Mouse (Mus musculus) forelimb bud, embryonic 11.5 days (tissue): ENCODE measurements around the gene Noct.

Experiments used
- DNase-seq: peaks from one replicate; pipeline ENCODE4 v3.0.0-alpha.2; 2012; ENCODE audit warnings: low read depth, low spot score

The Noct gene

DNA sequence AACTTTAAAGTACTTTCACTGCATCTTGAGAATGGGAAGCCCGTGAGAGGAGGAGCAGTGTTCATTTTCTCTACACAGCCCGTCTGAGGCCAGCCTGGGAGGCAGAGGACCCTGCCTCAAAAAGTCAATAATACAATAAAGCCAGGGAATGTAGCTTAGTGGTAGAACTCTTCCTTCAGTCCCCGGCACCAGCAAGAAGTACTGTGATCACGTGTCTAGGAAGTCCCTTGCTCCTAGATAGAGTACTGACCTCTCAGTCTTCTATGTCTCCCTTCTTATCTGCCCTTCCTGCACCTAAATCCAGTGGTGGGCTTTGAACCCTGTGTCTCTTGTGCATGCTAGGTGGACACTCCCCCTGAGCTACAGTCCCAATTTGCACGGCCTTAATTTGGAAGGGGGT, 6.6 kb downstream of the Noct start:
- DNase-seq: no peak

DNA sequence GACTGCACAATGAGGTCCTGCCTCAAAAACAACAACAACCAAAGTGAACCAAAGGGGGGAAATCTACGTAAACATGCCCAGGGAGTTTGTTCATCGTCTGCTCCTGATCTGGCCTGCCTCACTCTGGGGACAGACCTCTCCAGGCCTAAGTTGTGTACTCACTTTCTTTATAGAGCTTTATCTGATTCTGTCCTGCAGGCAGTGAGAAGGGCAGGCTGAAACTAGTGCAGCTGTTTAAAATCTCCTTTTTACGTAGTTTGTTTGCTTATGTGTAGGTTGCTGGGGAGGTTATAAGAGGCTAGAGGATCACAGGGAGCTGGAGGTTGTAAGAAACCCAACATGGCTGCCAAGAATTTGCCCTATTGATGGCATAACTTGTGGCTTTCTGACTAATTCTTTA, 7.3 kb downstream of the Noct start:
- DNase-seq: no peak

DNA sequence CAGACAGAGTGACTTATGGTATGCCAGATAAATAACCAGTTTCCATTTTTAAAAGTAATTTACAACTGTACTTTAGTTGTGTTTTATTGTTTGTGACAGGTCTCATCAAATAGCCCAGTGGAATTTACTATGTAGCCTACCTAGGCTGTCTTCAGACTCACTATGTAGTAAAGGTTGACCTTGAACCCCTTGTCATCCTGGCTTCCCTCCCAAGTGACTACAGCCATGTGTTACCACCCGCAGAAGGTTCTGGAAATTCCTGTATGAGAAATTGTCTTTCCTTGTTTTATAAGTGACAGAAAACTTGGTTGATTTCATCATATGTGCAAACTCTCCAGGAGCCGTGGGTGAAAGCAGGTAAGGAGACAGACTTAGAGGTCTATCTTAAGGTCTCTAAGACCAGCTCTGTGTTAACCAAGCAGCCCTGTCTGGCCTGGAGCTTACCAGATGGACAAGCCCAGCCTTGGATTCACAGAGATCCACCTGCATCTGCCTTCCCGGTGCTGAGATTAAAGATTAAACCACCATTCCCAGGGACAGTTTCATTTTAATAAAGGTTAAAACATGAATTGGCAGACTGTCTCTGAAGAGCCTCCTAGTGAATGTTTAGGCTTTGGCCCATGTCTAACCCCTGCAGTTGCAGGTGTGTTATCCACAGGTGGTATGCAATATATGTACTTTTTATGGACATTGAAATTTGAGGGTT, 8.1 kb downstream of the Noct start:
- DNase-seq: no peak

DNA sequence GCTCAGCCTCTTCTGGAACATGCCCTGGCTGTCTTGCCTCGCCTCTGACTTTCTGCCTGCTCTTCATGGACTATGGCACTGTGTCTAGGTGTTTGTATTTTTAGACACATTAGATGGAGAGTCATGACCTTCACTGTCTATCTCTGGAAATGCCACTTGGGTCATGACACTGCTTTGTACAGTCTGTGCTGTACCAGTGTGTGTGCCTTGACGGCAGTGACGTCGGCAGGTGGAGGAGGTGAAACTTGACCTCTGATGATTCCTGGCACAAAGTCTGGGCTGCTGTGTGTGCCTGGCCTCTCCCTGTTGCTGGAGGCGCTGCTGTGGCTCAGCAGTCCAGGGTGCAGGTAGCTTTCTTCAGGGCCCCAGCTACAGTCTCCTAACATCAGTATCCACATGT, 9.2 kb downstream of the Noct start:
- no peak for DNase-seq

DNA sequence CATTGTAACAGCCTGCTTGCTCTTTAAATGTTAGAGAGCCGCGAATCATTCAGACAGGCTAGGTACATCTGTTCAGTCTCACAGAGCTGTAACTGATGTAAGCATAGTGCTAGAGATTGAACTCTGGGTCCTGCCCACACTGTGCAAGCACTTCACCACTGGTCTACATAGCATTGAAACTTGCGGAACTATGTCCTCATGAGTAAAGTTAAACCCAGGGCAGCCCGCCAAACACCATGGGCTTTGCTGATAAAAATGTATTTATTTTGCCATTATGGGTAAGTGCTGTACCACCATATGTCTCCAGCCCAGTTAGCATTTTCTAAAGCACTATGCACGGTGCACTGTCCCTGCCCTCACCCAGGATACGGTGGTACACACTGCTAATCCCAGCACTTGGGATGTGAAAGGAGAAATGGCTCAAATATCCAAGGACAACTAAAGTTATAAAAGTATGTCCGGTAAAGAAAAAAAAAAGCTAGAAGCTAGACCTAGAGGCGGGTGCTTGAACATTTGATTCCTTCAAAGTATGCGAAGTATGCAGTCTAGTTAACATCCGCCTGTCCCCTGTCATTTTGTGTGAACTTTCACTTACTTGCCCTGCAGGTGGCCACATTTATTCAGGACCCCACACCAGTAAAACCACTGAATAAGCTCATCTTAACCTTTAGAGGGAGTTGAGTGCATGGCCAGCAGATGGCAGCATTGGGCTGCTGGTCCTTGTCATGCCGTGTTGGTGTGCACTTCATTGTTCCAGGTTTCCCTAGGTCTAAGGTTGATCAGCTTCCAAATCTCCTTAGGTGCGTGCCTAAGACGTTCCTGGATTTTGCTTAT, 9.9 kb downstream of the Noct start:
- peak; percentile 93 for DNase-seq

DNA sequence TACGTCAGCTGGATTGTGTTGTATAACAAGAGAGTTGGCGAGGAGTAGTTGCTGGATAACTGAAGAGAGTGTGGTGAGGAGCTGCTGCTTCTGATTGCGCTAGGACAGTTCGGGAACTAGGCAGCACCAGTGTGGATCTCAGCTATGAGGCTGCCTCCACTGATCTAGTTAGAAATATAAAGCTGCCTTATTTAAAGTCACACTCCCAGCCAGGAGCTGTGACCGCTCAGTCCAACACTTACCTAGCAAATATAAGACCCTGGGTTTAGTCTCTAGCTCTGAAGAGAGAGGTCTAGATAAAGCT, 10.5 kb downstream of the Noct start:
- no peak for DNase-seq

DNA sequence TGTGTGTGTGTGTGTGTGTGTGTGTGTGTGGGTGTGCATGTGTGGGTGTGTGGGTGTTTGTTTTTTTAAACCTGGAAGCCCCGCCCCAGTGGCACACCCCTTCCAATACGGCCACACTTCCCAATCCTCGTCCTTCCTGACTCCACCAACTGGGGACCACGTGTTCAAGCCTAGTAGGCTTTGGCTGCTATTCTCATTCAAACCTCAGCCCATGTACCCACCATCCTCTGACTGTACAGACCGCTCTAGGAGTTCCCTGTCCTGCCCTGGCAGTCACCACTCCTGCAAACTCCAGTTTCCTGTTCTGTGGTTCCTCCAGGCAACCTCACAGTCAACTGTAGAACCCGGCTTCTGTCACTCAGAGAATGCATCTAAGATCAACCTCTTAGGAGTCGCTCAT, 14.3 kb downstream of the Noct start:
- no peak for DNase-seq

DNA sequence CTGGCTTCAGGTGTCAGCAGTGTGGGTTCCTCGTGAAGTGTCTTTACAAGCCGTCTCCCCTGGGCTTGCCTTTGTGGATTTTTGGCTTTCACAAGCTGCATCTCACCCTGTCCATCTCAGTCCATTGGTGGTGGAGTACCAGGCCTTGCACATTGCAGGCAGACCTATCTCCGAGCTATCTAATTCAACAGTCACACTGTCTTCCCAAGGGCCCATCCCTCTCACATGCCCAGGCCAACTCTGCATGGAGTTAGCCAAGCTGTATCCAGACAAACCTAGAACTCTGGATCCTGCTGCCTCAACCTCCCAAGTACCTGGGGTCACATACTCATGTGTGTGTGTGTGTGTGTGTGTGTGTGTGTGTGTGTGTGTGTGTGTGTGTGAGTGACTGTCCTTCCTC, 15.3 kb downstream of the Noct start:
- no peak for DNase-seq

DNA sequence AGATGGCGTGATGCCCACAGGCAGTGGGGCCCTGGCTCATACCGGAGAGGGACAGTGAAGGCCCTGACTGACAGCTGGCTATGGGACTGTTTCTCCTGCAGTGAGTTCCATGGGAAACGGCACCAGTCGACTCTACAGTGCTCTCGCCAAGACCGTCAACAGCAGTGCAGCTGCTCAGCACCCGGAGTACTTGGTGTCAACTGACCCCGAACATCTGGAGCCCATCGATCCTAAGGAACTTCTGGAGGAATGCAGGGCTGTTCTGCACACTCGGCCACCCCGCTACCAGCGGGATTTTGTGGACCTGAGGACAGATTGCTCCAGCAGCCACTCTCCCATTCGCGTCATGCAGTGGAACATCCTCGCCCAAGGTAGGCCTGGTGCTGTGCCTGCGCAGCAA, 23.5 kb downstream of the Noct start:
- DNase-seq: peak; percentile 62

DNA sequence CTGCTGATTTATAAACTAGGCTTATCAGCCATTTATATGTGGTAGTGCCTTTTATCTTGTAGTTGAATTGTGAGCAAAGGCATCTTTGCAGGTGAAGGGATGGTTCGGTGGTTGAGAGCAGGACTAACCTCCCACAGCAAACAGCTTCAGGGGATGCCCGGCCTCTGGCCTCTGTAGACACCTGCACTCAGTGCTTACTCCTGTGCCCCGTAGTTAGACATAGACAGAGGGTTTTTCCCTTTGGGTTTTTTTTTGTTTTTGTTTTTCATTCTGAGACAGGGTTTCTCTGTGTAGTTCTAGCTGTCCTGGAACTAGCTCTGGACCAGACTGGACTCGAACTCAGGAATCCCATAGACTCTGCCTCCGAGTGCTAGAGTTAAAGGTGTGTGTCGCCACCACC, 24.4 kb downstream of the Noct start:
- no peak for DNase-seq

DNA sequence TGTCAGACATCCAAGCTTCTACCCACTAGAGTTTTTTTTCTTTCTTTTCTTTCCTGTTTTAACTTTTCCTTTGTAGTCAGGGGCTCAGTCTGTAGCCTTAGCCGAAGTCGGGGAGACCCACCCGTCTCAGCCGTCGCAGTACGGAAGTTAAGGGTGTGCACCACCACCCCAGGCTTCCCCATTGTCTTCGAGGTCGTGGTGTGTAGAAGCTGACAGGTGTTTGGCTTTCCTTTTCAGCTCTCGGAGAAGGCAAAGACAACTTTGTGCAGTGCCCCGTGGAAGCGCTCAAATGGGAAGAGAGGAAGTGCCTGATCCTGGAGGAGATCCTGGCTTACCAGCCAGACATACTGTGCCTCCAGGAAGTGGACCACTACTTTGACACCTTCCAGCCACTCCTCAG, 25.2 kb downstream of the Noct start:
- no peak for DNase-seq

DNA sequence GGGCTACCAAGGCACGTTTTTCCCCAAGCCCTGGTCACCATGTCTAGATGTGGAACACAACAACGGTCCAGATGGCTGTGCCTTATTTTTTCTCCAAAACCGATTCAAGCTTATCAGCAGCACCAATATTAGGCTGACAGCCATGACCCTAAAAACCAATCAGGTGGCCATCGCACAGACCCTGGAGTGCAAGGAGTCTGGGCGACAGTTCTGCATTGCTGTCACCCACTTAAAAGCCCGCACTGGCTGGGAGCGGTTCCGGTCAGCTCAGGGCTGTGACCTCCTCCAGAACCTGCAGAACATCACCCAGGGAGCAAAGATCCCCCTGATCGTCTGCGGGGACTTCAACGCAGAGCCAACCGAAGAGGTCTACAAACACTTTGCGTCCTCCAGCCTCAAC, 25.6 kb downstream of the Noct start:
- no peak for DNase-seq

DNA sequence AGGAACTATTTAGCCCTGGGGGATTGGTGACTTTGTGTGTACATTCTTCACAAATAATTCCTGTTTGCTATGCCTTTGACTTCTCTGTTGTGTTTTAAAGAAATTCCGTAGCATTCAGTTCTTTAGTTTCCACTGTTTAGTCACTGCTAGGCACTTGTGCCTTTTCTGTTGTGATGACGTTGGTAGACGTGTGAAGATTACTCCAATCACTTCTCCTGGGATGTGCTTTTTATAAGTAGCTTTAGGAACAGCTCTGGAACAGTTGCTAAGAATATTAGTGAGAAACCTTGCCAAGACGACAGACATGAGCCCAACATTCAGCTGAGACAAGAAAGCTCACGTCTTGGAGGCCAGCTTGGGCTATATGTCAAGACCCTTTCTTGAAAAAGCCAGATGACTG, 26.8 kb downstream of the Noct start:
- DNase-seq: no peak

DNA sequence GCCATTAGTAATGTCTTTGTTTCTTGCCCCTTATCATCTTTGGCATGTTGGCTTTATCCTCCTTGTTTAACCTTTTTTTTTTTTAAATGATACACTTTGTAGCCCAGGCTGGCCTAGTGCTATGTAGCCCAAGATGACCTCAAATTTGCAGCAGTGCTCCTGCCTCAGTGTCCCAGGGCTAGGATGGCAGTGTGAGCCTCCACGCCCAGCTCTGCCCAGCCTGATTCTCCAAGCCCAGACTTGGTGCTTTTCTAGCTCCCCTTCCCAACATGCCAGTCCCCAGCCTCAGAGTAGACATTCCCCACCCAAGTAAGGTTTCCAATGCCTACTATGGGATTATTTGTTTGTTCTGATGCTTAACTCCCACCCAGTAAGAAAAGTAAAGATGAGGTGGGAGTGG, 28.0 kb downstream of the Noct start:
- no peak for DNase-seq

DNA sequence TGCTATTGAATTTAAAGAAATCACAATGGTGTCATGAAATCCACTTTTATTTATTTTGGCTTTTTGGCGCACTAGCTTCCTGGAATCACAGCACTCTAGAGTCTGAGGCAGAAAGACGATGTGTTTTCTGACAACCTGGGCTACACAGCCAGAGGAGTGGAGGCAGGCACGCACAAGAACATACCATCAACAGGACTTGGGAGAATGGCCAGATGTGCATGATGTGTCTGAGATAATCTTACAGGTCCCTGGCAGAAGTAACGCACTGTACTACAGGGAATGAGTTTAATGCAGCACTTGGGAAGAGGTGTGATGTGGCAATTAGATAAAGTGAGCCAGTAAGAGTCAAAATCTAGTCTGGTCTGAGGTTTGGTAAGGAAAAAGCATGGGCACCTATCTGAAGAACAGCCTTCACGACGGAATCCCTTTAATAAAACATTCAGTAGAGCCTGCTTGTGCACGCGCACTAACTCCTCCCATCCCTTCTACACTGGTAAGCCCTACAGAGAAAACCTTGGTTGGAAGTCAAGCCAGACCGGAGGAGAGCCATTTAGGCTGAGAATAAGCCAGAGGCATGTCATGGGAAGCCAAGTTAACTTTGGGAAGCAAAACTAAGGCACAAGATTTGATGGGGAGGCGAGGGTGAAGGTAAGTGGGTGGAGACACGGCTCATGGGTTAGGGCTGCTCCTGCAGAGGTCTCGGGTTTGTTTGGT, 28.6 kb downstream of the Noct start:
- DNase-seq: no peak

DNA sequence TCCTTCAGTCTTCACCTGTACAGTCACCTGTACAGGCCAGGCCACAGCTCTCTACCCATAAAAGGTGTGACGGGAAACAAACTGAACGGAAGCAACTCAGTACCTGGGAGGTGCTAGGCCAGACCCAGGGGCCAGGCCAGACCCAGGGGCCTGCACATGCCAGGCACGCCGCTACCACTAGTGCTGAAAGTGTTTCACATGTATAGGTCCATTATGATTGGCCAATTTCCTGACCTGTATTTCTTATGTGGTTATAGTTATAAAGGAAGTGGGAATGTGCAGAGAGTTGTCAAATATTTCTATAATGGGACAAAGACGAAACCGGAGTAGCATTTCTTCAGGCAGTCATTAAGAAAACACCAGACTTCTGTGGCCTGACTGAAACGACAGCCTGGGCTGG, 30.5 kb downstream of the Noct start:
- no peak for DNase-seq

DNA sequence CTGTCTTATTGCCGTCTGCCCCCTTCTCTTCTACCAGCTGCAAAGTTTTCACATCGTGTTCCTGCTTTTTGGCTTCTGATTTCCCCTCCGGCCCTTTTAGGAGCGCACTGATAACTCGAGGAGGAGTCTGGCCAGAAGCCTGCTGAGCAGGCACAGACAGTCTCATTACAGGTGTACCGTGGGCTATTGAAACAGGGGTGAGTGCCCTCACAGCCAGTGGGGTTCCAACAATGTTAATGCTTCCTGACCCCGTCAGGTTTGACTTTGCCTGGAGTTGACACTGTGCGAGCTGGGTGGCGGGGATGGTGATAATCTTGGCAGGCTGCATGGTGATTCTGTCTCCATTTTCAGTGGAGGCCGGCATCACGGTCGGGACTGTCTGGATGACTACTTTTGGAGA, 32.2 kb downstream of the Noct start:
- no peak for DNase-seq

DNA sequence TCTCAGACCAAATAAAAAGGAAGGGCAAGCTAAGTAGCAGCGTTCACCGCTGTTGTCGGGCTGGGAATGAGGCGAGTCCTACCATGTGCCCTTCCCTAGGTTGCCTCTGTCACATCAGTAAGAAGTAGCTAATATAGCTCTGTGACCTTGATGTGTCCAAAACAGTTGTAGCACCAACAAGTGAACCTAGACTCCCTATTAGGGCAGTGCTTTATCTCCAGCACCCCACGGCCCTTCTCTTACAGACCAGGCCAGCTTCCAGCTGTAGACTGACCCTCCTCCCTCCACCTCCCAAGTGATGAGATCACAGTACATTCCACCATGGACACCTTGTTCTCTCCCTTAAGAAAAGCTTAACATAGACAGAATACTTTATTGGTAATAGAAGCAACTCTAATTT, 33.8 kb downstream of the Noct start:
- no peak for DNase-seq

DNA sequence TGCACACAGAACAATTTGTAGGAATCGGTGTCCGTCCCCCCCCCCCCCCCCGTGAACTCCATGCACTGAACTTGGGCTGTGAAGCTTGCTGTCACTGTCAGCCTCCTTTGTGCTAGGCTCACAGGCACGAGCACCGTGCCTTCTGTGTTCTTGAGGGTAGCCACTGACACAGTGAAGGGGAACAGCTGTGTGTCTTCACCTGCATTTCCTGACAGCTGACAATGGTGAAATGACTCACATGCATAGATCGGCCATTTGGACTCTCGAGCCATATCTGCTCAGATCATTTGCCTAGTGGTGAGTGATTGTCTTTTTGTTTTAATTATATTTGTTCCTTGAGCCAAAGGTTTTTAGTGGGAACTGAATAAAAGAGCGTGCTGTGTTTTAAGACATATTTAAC, 38.7 kb downstream of the Noct start:
- no peak for DNase-seq

DNA sequence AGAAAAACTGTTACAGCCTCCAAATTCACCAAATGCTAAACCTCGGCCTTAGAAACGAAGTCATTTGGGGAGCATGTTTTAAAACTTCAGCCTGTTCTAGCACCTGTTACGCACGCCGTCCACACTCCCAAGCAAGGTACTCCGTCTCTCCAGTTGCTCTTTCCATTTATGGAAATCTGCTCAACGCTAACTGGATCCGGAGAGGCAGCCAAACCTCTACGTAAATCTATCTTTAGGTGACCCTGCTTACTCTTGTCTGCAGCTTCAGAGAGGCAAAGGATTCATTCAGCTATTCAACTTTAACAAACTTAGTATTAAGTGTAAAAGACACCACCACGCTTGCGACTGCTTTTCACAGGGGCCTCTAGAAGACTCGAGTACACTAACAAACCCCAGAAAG, 44.2 kb downstream of the Noct start:
- DNase-seq: no peak

DNA sequence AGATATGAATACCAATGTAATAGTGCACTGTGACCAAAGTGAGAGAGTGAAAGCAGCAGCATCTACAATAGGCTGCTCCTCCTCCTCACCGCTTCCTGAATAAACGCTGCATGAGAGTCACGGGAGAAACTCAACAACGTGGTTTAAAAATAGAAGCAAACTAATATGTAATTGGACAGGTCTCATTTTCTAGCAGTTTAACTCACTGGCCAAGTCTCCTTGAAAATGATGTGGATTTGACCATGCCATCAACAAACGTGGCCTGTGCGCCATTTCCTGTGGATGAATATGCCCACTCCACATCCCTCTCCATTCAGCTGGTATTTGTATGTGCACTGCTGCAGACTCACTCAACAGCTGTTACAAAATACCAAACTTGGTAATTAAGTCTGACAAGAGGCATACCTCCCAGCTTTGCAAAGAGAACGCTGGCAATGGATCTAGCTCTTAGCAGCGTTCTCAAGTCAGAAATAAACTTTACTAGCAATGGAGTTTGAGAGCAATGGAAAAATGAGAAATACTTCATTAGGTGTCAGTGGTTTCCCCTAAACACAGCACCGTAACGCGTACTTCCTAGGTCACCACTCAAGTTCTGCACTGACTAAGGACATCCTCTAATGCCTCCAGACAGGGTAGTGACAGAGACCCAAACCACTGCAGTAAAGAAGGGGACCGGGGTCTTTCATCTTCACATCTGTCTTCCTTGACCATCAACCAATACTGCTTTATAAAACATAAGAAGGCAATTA, 46.0 kb downstream of the Noct start:
- no peak for DNase-seq

DNA sequence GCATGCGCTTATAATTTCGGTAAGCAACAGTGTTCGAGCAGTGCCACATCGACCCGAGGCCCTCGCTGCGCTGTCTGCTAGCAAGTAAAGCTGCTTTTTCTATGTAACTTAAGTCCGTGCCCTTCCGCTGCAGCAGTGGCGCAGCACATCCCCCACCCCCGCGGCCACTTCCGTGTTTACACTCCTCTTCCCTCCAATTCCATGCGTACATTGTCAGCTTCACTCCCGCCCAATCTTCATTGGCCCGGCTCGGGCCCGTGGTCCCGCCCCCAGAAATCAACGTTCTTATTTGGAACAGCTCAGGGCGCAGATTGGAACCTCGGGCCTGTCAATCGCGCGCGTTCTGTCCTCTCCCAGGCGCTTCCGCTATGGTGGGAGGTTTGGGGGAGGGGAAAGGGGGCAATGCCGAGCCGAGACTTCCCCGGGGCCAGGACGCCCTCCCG, 51.7 kb downstream of the Noct start:
- DNase-seq: peak; percentile 98
